Mouse (Mus musculus) G1E (cell line): ENCODE data around the gene Shpk.

Source experiments
- CTCF ChIP-seq: IDR thresholded peaks from 2 replicates; pipeline ENCODE4 v1.5.1; 2012; ENCODE audit warnings: low read depth, low read length, inconsistent platforms, mixed read lengths
- GATA1 ChIP-seq: IDR thresholded peaks from 2 replicates; pipeline ENCODE4 v1.6.1; 2012; ENCODE audit warnings: borderline replicate concordance, low read length, inconsistent platforms, mixed read lengths
- POLR2AphosphoS5 ChIP-seq: IDR thresholded peaks from 2 replicates; pipeline ENCODE4 v1.6.1; 2012; ENCODE audit warnings: low read depth, low read length, inconsistent platforms; ENCODE audit not compliant: insufficient replicate concordance

DNA sequence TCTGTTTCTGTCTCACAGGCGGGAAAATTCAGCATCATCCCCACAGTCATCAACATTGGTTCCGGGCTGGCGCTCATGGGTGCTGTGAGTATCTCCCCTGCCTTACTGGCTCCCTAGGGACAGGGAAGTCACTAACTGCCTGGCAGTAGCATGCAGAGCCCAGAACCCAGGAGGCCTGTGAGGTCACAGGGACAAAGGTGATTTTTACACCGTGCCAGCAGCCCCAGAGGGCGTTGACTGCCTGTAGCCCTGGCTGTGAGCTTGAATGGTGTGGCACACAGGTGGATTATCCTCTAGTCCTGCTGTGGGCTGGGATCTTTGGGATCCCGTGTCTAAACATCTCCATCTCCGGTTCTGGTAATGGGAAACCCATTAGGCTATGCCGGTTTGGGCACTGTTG is 31.2 kb upstream of the Shpk start:
- TF ChIP-seq CTCF (no peak), GATA1 (no peak), POLR2AphosphoS5 (no peak)
